22 mouse cellular contexts compared by ENCODE assay signal in genomic region chr1:183248144-183248543, GRCm38 (mm10). TPM values are rescaled to one million over a fixed set of nuclear protein-coding genes. Genes with fewer than 3 reads are reported as not detected.
DNase-seq lines count a peak whose midpoint lies in the region; ATAC-seq and TF ChIP-seq lines count a peak whose summit lies in the region.
"Had no signal": no experiment of that assay in that cellular context is flagged by ENCODE, and none has a peak within 500 bp of the region (broad histone marks: within the 10 kb centered on the region; RNA-seq: fewer than 3 reads in every experiment).

No protein-coding gene starts in this region.

- no peaks in the 10 kb centered on the region for H3K4me1 ChIP-seq in midbrain, embryonic 14.5 days (ENCODE audit: control insufficient read depth, insufficient read depth, low read length)
- 0 out of 2 replicates have a peak, but pooled peaks cover 2% of the 10 kb centered on the region for H3K4me1 ChIP-seq in midbrain, embryonic 11.5 days (ENCODE audit: control insufficient read depth, insufficient read depth, low read length)
- H3K4me1 ChIP-seq in liver, embryonic 14.5 days (replicated peaks; ENCODE audit: control insufficient read depth in 2 of 2, insufficient read depth in 2 of 2, low read length in 1 of 2) = peaks cover 3 to 15% of the 10 kb centered on the region in 2 experiments; a peak in 3 of 4 replicates
- H3K4me1 ChIP-seq: heart, embryonic 13.5 days had no signal

- no peak overlapping the region for H3K27ac ChIP-seq in midbrain, embryonic 14.5 days (replicated peaks; ENCODE audit: low read depth, low read length)
- no peak overlapping the region for H3K27ac ChIP-seq in midbrain, embryonic 11.5 days (ENCODE audit: low read depth, low read length)
- H3K27ac ChIP-seq in liver, embryonic 14.5 days = no peak overlapping the region
- H3K27ac ChIP-seq: embryonic facial prominence, embryonic 13.5 days; forebrain, embryonic 10.5 days; gastrocnemius, adult 2 months; heart, embryonic 13.5 days; hindbrain, postnatal 0 days had no signal

- H3K9me3 ChIP-seq in midbrain, embryonic 14.5 days (ENCODE audit: control insufficient read depth, low read length) = no peaks in the 10 kb centered on the region
- H3K9me3 ChIP-seq in midbrain, embryonic 11.5 days (ENCODE audit: control insufficient read depth, low read length) = no peaks in the 10 kb centered on the region
- H3K9me3 ChIP-seq in liver, embryonic 14.5 days (ENCODE audit: control insufficient read depth, low read length) = no peaks in the 10 kb centered on the region
- H3K9me3 ChIP-seq: embryonic facial prominence, embryonic 13.5 days; heart, embryonic 13.5 days had no signal

- H3K27me3 ChIP-seq in midbrain, embryonic 14.5 days (ENCODE audit: control insufficient read depth, insufficient read depth, low read length) = no peaks in the 10 kb centered on the region
- H3K27me3 ChIP-seq in midbrain, embryonic 11.5 days (ENCODE audit: control insufficient read depth, insufficient read depth, low read length) = no peaks in the 10 kb centered on the region
- H3K27me3 ChIP-seq in liver, embryonic 14.5 days (ENCODE audit: control insufficient read depth, insufficient read depth, low read length) = no peaks in the 10 kb centered on the region
- H3K27me3 ChIP-seq: CH12.LX; embryonic facial prominence, embryonic 13.5 days had no signal

- no peak overlapping the region for H3K4me2 ChIP-seq in midbrain, embryonic 14.5 days (ENCODE audit: low read length)
- H3K4me2 ChIP-seq in midbrain, embryonic 11.5 days = no peak overlapping the region
- no peak overlapping the region for H3K4me2 ChIP-seq in liver, embryonic 14.5 days (ENCODE audit: low read depth)
- H3K4me2 ChIP-seq: embryonic facial prominence, embryonic 13.5 days; heart, embryonic 13.5 days had no signal

- H3K9ac ChIP-seq in midbrain, embryonic 14.5 days (replicated peaks; ENCODE audit: low read length) = no peak overlapping the region
- no peak overlapping the region for H3K9ac ChIP-seq in midbrain, embryonic 11.5 days (ENCODE audit: low read length)
- H3K9ac ChIP-seq in liver, embryonic 14.5 days (replicated peaks) = no peak overlapping the region
- H3K9ac ChIP-seq: embryonic facial prominence, embryonic 13.5 days; heart, embryonic 13.5 days had no signal

- ATAC-seq in midbrain, embryonic 14.5 days (ENCODE audit: low FRiP score, low TSS enrichment) = no peak
- no peak for ATAC-seq in midbrain, embryonic 11.5 days (ENCODE audit: low FRiP score)
- peak; percentile 79 for ATAC-seq in liver, embryonic 14.5 days (ENCODE audit: insufficient read depth)
- peak; percentile 71 for ATAC-seq in megakaryocyte progenitor cell, adult 5-6 weeks (replicated peaks; ENCODE audit: poor library complexity)
- ATAC-seq: forebrain, embryonic 14.5 days; hindbrain, postnatal 0 days had no signal

- H3K4me3 ChIP-seq in midbrain, embryonic 14.5 days (replicated peaks; ENCODE audit: low read depth, low read length) = no peak overlapping the region
- no peak overlapping the region for H3K4me3 ChIP-seq in midbrain, embryonic 11.5 days (ENCODE audit: low read depth, low read length)
- no peak overlapping the region for H3K4me3 ChIP-seq in liver, embryonic 14.5 days (ENCODE audit: insufficient read depth in 1 of 2, low read depth in 2 of 2, low read length in 2 of 2)
- H3K4me3 ChIP-seq: embryonic facial prominence, embryonic 13.5 days; forebrain, embryonic 10.5 days; gastrocnemius, adult 2 months; heart, embryonic 13.5 days had no signal

- TF ChIP-seq EP300 in liver, embryonic 14.5 days (IDR thresholded peaks at IDR 0.05; ENCODE audit: low read depth) = peak; percentile 85

- 34% methylated on average over 1 of the region's 1 CpGs for WGBS in midbrain, embryonic 14.5 days
- 68% methylated on average over 1 of the region's 1 CpGs for WGBS in midbrain, embryonic 11.5 days
- 12% methylated on average over 1 of the region's 1 CpGs for WGBS in liver, embryonic 14.5 days (ENCODE audit: insufficient replicate concordance)

- DNase-seq in midbrain, embryonic 14.5 days = peak; percentile 67
- no peak for DNase-seq in midbrain, embryonic 11.5 days (ENCODE audit: low spot score, missing footprints)
- peak; percentile 38 for DNase-seq in c-Kit-positive CD71-positive TER-119-negative erythroid progenitor cells, embryonic 14.5 days (ENCODE audit: low read depth)
- DNase-seq in liver, embryonic 14.5 days (ENCODE audit: low read depth in 3 of 3, low spot score in 3 of 3) = peak in 2 of 3 experiments; percentile 20 to 25
- DNase-seq in right cerebral cortex, postnatal 25 days = no peak
- DNase-seq in ovary, postnatal 36 days (ENCODE audit: low spot score) = no peak
- DNase-seq in yolk sac, embryonic 10.5 days (ENCODE audit: low spot score) = no peak
- DNase-seq: adrenal gland, adult 2 months; adrenal gland, postnatal 25 days; cerebellum, adult 11 months; cerebellum, adult 8-10 months; cerebellum, postnatal 14 days; gastrocnemius, adult 2 months; gastrocnemius, postnatal 25 days; heart, postnatal 36 days had no signal

- H3K36me3 ChIP-seq in midbrain, embryonic 14.5 days (ENCODE audit: control insufficient read depth, insufficient read depth, low read length) = no peaks in the 10 kb centered on the region
- H3K36me3 ChIP-seq in midbrain, embryonic 11.5 days (ENCODE audit: control insufficient read depth, insufficient read depth, low read length) = no peaks in the 10 kb centered on the region
- H3K36me3 ChIP-seq in liver, embryonic 14.5 days (replicated peaks; ENCODE audit: control insufficient read depth, insufficient read depth, low read depth) = no peaks in the 10 kb centered on the region
- H3K36me3 ChIP-seq: embryonic facial prominence, embryonic 13.5 days; forebrain, embryonic 10.5 days; heart, embryonic 13.5 days had no signal

- TF ChIP-seq CTCF in liver, embryonic 14.5 days (IDR thresholded peaks at IDR 0.05; ENCODE audit: low read depth) = no peak

RNA-seq across cellular contexts. Expression of gene Disp1, which starts 26.8 kb away (rescaled TPM):
- 6.0 and 9.1 TPM in 2 replicates for polyA plus RNA-seq in midbrain, embryonic 14.5 days (2014; fragmentation: Nextera tagmentation; extraction: Ambion mirVana)
- 8.8 and 9.3 TPM in 2 replicates for polyA plus RNA-seq in midbrain, embryonic 11.5 days (2014; fragmentation: Nextera tagmentation; extraction: Ambion mirVana)
- polyA plus RNA-seq in liver, embryonic 14.5 days (2012; rRNA removed) = 1.9 and 2.0 TPM in 2 replicates
- polyA plus RNA-seq in liver, embryonic 14.5 days (2014; fragmentation: Nextera tagmentation; extraction: Ambion mirVana) = 2.4 and 2.6 TPM in 2 replicates
- total RNA-seq in megakaryocyte progenitor cell, adult 5-6 weeks (2015) = 5.7 and 6.2 TPM in 2 replicates
- 5.3 and 7.2 TPM in 2 replicates for total RNA-seq in megakaryocyte progenitor cell, adult 5-6 weeks (2017)

RNA-seq across cellular contexts. Expression of gene Aida, which starts 48.2 kb away (rescaled TPM):
- polyA plus RNA-seq in midbrain, embryonic 14.5 days (2014; fragmentation: Nextera tagmentation; extraction: Ambion mirVana) = 35.1 and 52.4 TPM in 2 replicates
- 32.9 and 37.8 TPM in 2 replicates for polyA plus RNA-seq in midbrain, embryonic 11.5 days (2014; fragmentation: Nextera tagmentation; extraction: Ambion mirVana)
- 13.2 and 18.9 TPM in 2 replicates for polyA plus RNA-seq in liver, embryonic 14.5 days (2012; rRNA removed)
- 9.1 and 10.4 TPM in 2 replicates for polyA plus RNA-seq in liver, embryonic 14.5 days (2014; fragmentation: Nextera tagmentation; extraction: Ambion mirVana)
- total RNA-seq in megakaryocyte progenitor cell, adult 5-6 weeks (2015) = 39.9 and 44.9 TPM in 2 replicates
- 53.3 and 55.8 TPM in 2 replicates for total RNA-seq in megakaryocyte progenitor cell, adult 5-6 weeks (2017)

RNA-seq across cellular contexts. Expression of gene Brox, which starts 48.9 kb away (rescaled TPM):
- 90.0 and 125 TPM in 2 replicates for polyA plus RNA-seq in midbrain, embryonic 14.5 days (2014; fragmentation: Nextera tagmentation; extraction: Ambion mirVana)
- 64.6 and 81.3 TPM in 2 replicates for polyA plus RNA-seq in midbrain, embryonic 11.5 days (2014; fragmentation: Nextera tagmentation; extraction: Ambion mirVana)
- polyA plus RNA-seq in liver, embryonic 14.5 days (2012; rRNA removed) = 7.5 and 11.4 TPM in 2 replicates
- 17.0 and 21.1 TPM in 2 replicates for polyA plus RNA-seq in liver, embryonic 14.5 days (2014; fragmentation: Nextera tagmentation; extraction: Ambion mirVana)
- total RNA-seq in megakaryocyte progenitor cell, adult 5-6 weeks (2015) = 24.6 and 32.7 TPM in 2 replicates
- 35.8 and 47.5 TPM in 2 replicates for total RNA-seq in megakaryocyte progenitor cell, adult 5-6 weeks (2017)

Comparison
In these comparisons a context has a peak if more than half of its experiments do, and no peak if none do; other contexts are left out.
1. DNase-seq: peak in midbrain, embryonic 14.5 days (single experiment), c-Kit-positive CD71-positive TER-119-negative erythroid progenitor cells, embryonic 14.5 days (single experiment) and liver, embryonic 14.5 days (2 of 3); none in midbrain, embryonic 11.5 days (single experiment), right cerebral cortex, postnatal 25 days (single experiment), ovary, postnatal 36 days (single experiment) and yolk sac, embryonic 10.5 days (single experiment).
2. ATAC-seq: peak in liver, embryonic 14.5 days (single experiment) and megakaryocyte progenitor cell, adult 5-6 weeks (single experiment); none in midbrain, embryonic 14.5 days (single experiment) and midbrain, embryonic 11.5 days (single experiment).